Mouse (Mus musculus) CH12.LX (cell line): ENCODE measurements at regions not wholly inside any gene's neighbourhood (a gene's known extent, or its start where the extent isn't known, plus 50 kb on each side); places are given as distances from the start of the nearest gene placed in this dataset.

Experiments used
- DNase-seq: peaks from one replicate; pipeline ENCODE4 v3.0.0-alpha.2; 2013; ENCODE audit errors: extremely low read depth
- H3K27ac ChIP-seq: 2 replicates; pipeline ENCODE4 v1.5.1; 2012; ENCODE audit warnings: low read depth, mild to moderate bottlenecking, control low read depth, moderate library complexity; ENCODE audit not compliant: insufficient read depth
- H3K27me3 ChIP-seq: replicated peaks from 2 replicates; pipeline ENCODE3; 2012; ENCODE audit warnings: inconsistent platforms
- H3K36me3 ChIP-seq, 2 experiments: replicated peaks in 1 of 2; 2 replicates each; pipeline versions ENCODE3 to v1.6.1; 2012; ENCODE audit warnings: inconsistent platforms in 1 of 2, low read length in 1 of 2, mild to moderate bottlenecking in 1 of 2, mixed read lengths in 1 of 2, moderate library complexity in 1 of 2; ENCODE audit not compliant: control insufficient read depth in 1 of 2, insufficient read depth in 1 of 2
- H3K4me1 ChIP-seq, 2 experiments: 2 replicates each; pipeline ENCODE4 v1.6.1; 2012; ENCODE audit warnings: inconsistent platforms in 1 of 2, moderate library complexity in 1 of 2; ENCODE audit not compliant: insufficient read depth in 2 of 2, control insufficient read depth in 1 of 2
- H3K4me2 ChIP-seq: 2 replicates; pipeline ENCODE4 v1.6.1; 2012; ENCODE audit warnings: low read depth, mild to moderate bottlenecking, control low read depth; ENCODE audit not compliant: poor library complexity, insufficient read depth, severe bottlenecking
- H3K4me3 ChIP-seq, 3 experiments: fragments of 150-350 bp in 1 of 3; sonication (generic) in 1 of 3; replicated peaks in 1 of 3; 2 replicates each; pipeline versions ENCODE3 to v1.5.1; 2011 to 2012; ENCODE audit warnings: low read depth in 2 of 3, low read length in 2 of 3, mild to moderate bottlenecking in 2 of 3, moderate library complexity in 2 of 3, control low read depth in 1 of 3, improper control_type of control experiment in 1 of 3, inconsistent platforms in 1 of 3, mixed read lengths in 1 of 3; ENCODE audit not compliant: poor library complexity in 1 of 3
- H3K79me2 ChIP-seq: replicated peaks from 2 replicates; pipeline ENCODE4 v1.6.1; 2012; ENCODE audit warnings: mild to moderate bottlenecking, moderate library complexity; ENCODE audit not compliant: control insufficient read depth, poor library complexity, insufficient read depth, severe bottlenecking; ENCODE audit errors: extremely low read depth
- H3K9ac ChIP-seq: 2 replicates; pipeline ENCODE4 v1.6.1; 2012; ENCODE audit warnings: low read depth, mild to moderate bottlenecking, control low read depth, moderate library complexity; ENCODE audit not compliant: insufficient read depth
- H3K9me3 ChIP-seq: replicated peaks from 2 replicates; pipeline ENCODE3; 2012; ENCODE audit warnings: low read length, inconsistent platforms, mixed read lengths
- CHD1 ChIP-seq: IDR thresholded peaks from 2 replicates; pipeline ENCODE4 v1.6.1; 2012; ENCODE audit warnings: low read depth, low read length, improper control_type of control experiment, inconsistent platforms
- CTCF ChIP-seq, 2 experiments: IDR thresholded peaks in 1 of 2; conservative IDR thresholded peaks in 1 of 2; 2 replicates each; pipeline ENCODE4 v1.5.1; 2011 to 2012; ENCODE audit warnings: low read depth in 2 of 2, low read length in 2 of 2, improper control_type of control experiment in 1 of 2, inconsistent platforms in 1 of 2, mild to moderate bottlenecking in 1 of 2, moderate library complexity in 1 of 2
- E2F4 ChIP-seq: IDR thresholded peaks from 2 replicates; pipeline ENCODE4 v1.6.1; 2011; ENCODE audit warnings: low read depth, low read length, improper control_type of control experiment; ENCODE audit not compliant: insufficient replicate concordance
- ETS1 ChIP-seq: conservative IDR thresholded peaks from 2 replicates; pipeline ENCODE4 v1.6.1; 2012; ENCODE audit warnings: low read depth, mild to moderate bottlenecking, inconsistent platforms, low read length, improper control_type of control experiment, moderate library complexity
- HCFC1 ChIP-seq: IDR thresholded peaks from 2 replicates; pipeline ENCODE4 v1.6.1; 2012; ENCODE audit warnings: low read depth, mild to moderate bottlenecking, inconsistent platforms, low read length, improper control_type of control experiment
- JUN ChIP-seq: IDR thresholded peaks from 2 replicates; pipeline ENCODE4 v1.6.1; 2011; ENCODE audit warnings: low read depth, mild to moderate bottlenecking, low read length, improper control_type of control experiment, moderate library complexity; ENCODE audit not compliant: insufficient read depth
- JUND ChIP-seq: conservative IDR thresholded peaks from 2 replicates; pipeline ENCODE4 v1.6.1; 2011; ENCODE audit warnings: low read depth, low read length, improper control_type of control experiment
- MAFK ChIP-seq: IDR thresholded peaks from 2 replicates; pipeline ENCODE4 v1.6.1; 2011; ENCODE audit warnings: low read length, improper control_type of control experiment; ENCODE audit not compliant: insufficient replicate concordance
- MAX ChIP-seq: IDR thresholded peaks from 2 replicates; pipeline ENCODE4 v1.6.1; 2011; ENCODE audit warnings: low read length, improper control_type of control experiment
- MAZ ChIP-seq: IDR thresholded peaks from 2 replicates; pipeline ENCODE4 v1.6.1; 2012; ENCODE audit warnings: low read depth, mild to moderate bottlenecking, inconsistent platforms, low read length, improper control_type of control experiment, moderate library complexity
- MEF2A ChIP-seq: IDR thresholded peaks from 2 replicates; pipeline ENCODE4 v1.6.1; 2014; ENCODE audit warnings: low read depth, mild to moderate bottlenecking, inconsistent platforms, low read length, improper control_type of control experiment, borderline replicate concordance
- MXI1 ChIP-seq: IDR thresholded peaks from 2 replicates; pipeline ENCODE4 v1.6.1; 2011; ENCODE audit warnings: mild to moderate bottlenecking, low read depth, low read length, improper control_type of control experiment
- NELFE ChIP-seq: IDR thresholded peaks from 2 replicates; pipeline ENCODE4 v1.6.1; 2011; ENCODE audit warnings: low read depth, low read length, improper control_type of control experiment
- PAX5 ChIP-seq: IDR thresholded peaks from 2 replicates; pipeline ENCODE4 v1.6.1; 2012; ENCODE audit warnings: low read length, inconsistent platforms, mixed read lengths
- POLR2AphosphoS2 ChIP-seq: IDR thresholded peaks from 2 replicates; pipeline ENCODE4 v1.6.1; 2011; ENCODE audit warnings: low read depth, low read length, improper control_type of control experiment
- RAD21 ChIP-seq: IDR thresholded peaks from 2 replicates; pipeline ENCODE4 v1.6.1; 2011; ENCODE audit warnings: low read depth, mild to moderate bottlenecking, low read length, improper control_type of control experiment, moderate library complexity
- SIN3A ChIP-seq: IDR thresholded peaks from 2 replicates; pipeline ENCODE4 v1.6.1; 2012; ENCODE audit warnings: low read length, improper control_type of control experiment, inconsistent platforms
- UBTF ChIP-seq: IDR thresholded peaks from 2 replicates; pipeline ENCODE4 v1.6.1; 2012; ENCODE audit warnings: low read depth, mild to moderate bottlenecking, inconsistent platforms, low read length, improper control_type of control experiment, moderate library complexity
- USF1 ChIP-seq: IDR thresholded peaks from 2 replicates; pipeline ENCODE4 v1.6.1; 2014; ENCODE audit warnings: low read depth, mild to moderate bottlenecking, inconsistent platforms, low read length, improper control_type of control experiment
- USF2 ChIP-seq: conservative IDR thresholded peaks from 2 replicates; pipeline ENCODE4 v1.6.1; 2011; ENCODE audit warnings: low read depth, low read length, improper control_type of control experiment
- ZNF384 ChIP-seq: IDR thresholded peaks from 2 replicates; pipeline ENCODE4 v1.6.1; 2012; ENCODE audit warnings: low read depth, low read length, improper control_type of control experiment, inconsistent platforms
- dilution Hi-C: fragments of 300-500 bp; cut with MboI; formaldehyde crosslinking; loops from 2 replicates; pipeline ENCODE4 v1.14.3; 2020; ENCODE audit warnings: low sequenced_read_pairs; ENCODE audit not compliant: extremely low pct_unique_long_range_greater_than_20kb, extremely low pct_ligation_motif_present
- in situ Hi-C: fragments of 300-500 bp; cut with MboI; formaldehyde crosslinking; loops from 3 replicates; pipeline ENCODE4 v1.14.3; 2019; ENCODE audit warnings: low sequenced_read_pairs, low pct_ligation_motif_present, low pct_unique_long_range_greater_than_20kb, mixed read lengths

GRCm38 (mm10) chr6:82833867-82834266 is 59.6 kb upstream of the Hk2 start:
- TF ChIP-seq USF2 = no peak
- TF ChIP-seq MXI1 = no peak
- no peak for TF ChIP-seq ETS1
- TF ChIP-seq CTCF (conservative IDR thresholded peaks at IDR 0.05 in 1 of 2, IDR thresholded peaks at IDR 0.05 in 1 of 2; ENCODE audit: low read depth in 2 of 2, low read length in 2 of 2) = no peak
- no peak for TF ChIP-seq PAX5
- TF ChIP-seq MAX = no peak
- no peak for TF ChIP-seq POLR2AphosphoS2
- TF ChIP-seq MAFK = no peak
- TF ChIP-seq MAZ = no peak
- no peak for TF ChIP-seq HCFC1
- TF ChIP-seq SIN3A = no peak
- no peak for TF ChIP-seq RAD21
- no peak for TF ChIP-seq JUN
- no peak for TF ChIP-seq CHD1
- TF ChIP-seq USF1 = no peak
- TF ChIP-seq E2F4 = no peak
- TF ChIP-seq MEF2A = no peak
- no peak for TF ChIP-seq JUND
- TF ChIP-seq ZNF384 = no peak
- no peak overlapping the region for H3K9ac ChIP-seq
- in situ Hi-C loops (no loop called here), dilution Hi-C loops (no loop called here)
- H3K9me3 ChIP-seq = peaks cover 5% of the 10 kb centered on the region
- no peaks in the 10 kb centered on the region for H3K79me2 ChIP-seq
- no peaks in the 10 kb centered on the region for H3K4me1 ChIP-seq
- H3K4me2 ChIP-seq = no peak overlapping the region
- no peak for DNase-seq
- no peaks in the 10 kb centered on the region for H3K27me3 ChIP-seq
- H3K36me3 ChIP-seq = no peaks in the 10 kb centered on the region
- no peak overlapping the region for H3K27ac ChIP-seq
- H3K4me3 ChIP-seq = no peak overlapping the region

- H3K9ac ChIP-seq = no peak overlapping the region
- in situ Hi-C loops (no loop called here), dilution Hi-C loops (no loop called here)
- H3K36me3 ChIP-seq = no peaks in the 10 kb centered on the region
- no peak for DNase-seq
- no peaks in the 10 kb centered on the region for H3K4me1 ChIP-seq
- H3K79me2 ChIP-seq = no peaks in the 10 kb centered on the region
- H3K27ac ChIP-seq = no peak overlapping the region
- H3K4me3 ChIP-seq = no peak overlapping the region
- peaks cover 10% of the 10 kb centered on the region for H3K9me3 ChIP-seq
- no peaks in the 10 kb centered on the region for H3K27me3 ChIP-seq
- peak overlapping the region; percentile 53; the same call in 1 of the 2 replicates for H3K4me2 ChIP-seq
- no peak for TF ChIP-seq CHD1
- TF ChIP-seq E2F4 = no peak
- no peak for TF ChIP-seq UBTF
- TF ChIP-seq JUN = no peak
- TF ChIP-seq MAX = no peak
- no peak for TF ChIP-seq USF2
- no peak for TF ChIP-seq MXI1
- no peak for TF ChIP-seq NELFE
Measured at GRCm38 (mm10) chr6:82831211-82831610, 57.0 kb upstream of the Hk2 start.
